Mouse (Mus musculus) ES-Bruce4 (cell line): ENCODE measurements around the gene Gm26602. TPM values are rescaled to one million over a fixed set of nuclear protein-coding genes. Genes with fewer than 3 reads are reported as not detected.

Experiments
- H3K27ac ChIP-seq: 2 replicates; pipeline ENCODE4 v1.5.1; 2012; ENCODE audit warnings: low read length, inconsistent platforms; ENCODE audit not compliant: insufficient read depth
- H3K27me3 ChIP-seq: 2 replicates; pipeline ENCODE4 v1.6.1; 2012; ENCODE audit warnings: mild to moderate bottlenecking, low read length, inconsistent platforms; ENCODE audit not compliant: control insufficient read depth, poor library complexity, insufficient read depth, severe bottlenecking
- H3K36me3 ChIP-seq: 2 replicates; pipeline ENCODE4 v1.6.1; 2012; ENCODE audit warnings: inconsistent platforms, mild to moderate bottlenecking, low read length, moderate library complexity; ENCODE audit not compliant: control insufficient read depth, poor library complexity, insufficient read depth, severe bottlenecking
- H3K4me1 ChIP-seq: one replicate; pipeline ENCODE4 v1.8.1; 2011; ENCODE audit warnings: low read length; ENCODE audit not compliant: control insufficient read depth, insufficient read depth
- H3K4me3 ChIP-seq: 2 replicates; pipeline ENCODE4 v1.5.1; 2011; ENCODE audit warnings: low read depth, mild to moderate bottlenecking, low read length
- H3K9ac ChIP-seq: 2 replicates; pipeline ENCODE4 v1.6.1; 2012; ENCODE audit warnings: low read depth, mild to moderate bottlenecking, inconsistent platforms; ENCODE audit not compliant: poor library complexity, severe bottlenecking
- H3K9me3 ChIP-seq: replicated peaks from 2 replicates; pipeline ENCODE4 v1.6.1; 2012; ENCODE audit warnings: mild to moderate bottlenecking, low read length, inconsistent platforms; ENCODE audit not compliant: control insufficient read depth, poor library complexity, insufficient read depth, severe bottlenecking
- CTCF ChIP-seq: IDR thresholded peaks from one replicate; pipeline ENCODE4 v1.8.1; 2011; ENCODE audit warnings: low read depth, low read length
- EP300 ChIP-seq: IDR thresholded peaks from 2 replicates; pipeline ENCODE4 v1.6.1; 2011; ENCODE audit warnings: low read depth, low read length; ENCODE audit not compliant: insufficient read depth
- POLR2A ChIP-seq: IDR thresholded peaks from one replicate; pipeline ENCODE4 v1.8.1; 2011; ENCODE audit warnings: low read length; ENCODE audit not compliant: insufficient read depth
- polyA plus RNA-seq: library from polyadenylated mRNA; stranded (reverse); fragments of >200 nt; gene quantifications from 2 replicates; pipeline ENCODE4 v1.2.4, GENCODE M21; 2011; ENCODE audit warnings: low read depth; ENCODE audit not compliant: missing spikeins, insufficient read depth, insufficient read length

The Gm26602 gene
- polyA plus RNA-seq, 1 experiment, result not detected

DNA sequence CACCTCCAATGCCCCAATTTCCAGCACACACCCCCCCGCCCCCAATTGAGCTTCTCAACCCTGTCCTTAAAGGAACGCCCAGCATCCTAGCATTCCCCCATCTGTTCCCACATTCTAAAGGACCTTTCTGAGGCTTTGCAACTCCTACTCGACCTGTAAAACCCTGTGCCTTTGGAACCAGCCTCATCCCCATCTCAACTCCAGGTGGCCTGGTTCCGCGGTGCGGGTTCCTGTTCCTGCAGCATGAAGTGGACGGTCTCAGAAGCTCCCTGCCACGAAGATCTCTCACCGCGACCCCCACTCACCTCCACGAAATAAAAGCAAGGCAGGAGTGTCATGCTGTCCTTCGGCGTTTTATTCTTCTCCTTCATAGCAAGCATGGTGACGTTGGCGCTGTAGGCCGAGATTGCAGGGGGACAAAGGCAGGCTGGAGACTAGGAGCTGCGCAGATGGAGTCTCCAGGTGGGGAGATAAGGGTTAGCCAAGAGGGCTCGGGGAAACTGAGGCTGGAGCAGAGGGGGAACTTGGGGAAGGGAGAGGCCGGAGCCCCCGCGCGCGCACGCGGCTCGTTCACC, 36.9 kb upstream of the Gm26602 start:
- peak overlapping the region; percentile 77 for H3K4me3 ChIP-seq
- H3K9me3 ChIP-seq, result no peaks in the 10 kb centered on the region
- H3K36me3 ChIP-seq, result no peaks in the 10 kb centered on the region
- H3K27ac ChIP-seq, result no peak overlapping the region
- H3K27me3 ChIP-seq, result no peaks in the 10 kb centered on the region
- H3K9ac ChIP-seq, result peak overlapping the region; percentile 66
- TF ChIP-seq EP300 (no peak), POLR2A (no peak), CTCF (no peak)
- H3K4me1 ChIP-seq, result peaks cover 2% of the 10 kb centered on the region

DNA sequence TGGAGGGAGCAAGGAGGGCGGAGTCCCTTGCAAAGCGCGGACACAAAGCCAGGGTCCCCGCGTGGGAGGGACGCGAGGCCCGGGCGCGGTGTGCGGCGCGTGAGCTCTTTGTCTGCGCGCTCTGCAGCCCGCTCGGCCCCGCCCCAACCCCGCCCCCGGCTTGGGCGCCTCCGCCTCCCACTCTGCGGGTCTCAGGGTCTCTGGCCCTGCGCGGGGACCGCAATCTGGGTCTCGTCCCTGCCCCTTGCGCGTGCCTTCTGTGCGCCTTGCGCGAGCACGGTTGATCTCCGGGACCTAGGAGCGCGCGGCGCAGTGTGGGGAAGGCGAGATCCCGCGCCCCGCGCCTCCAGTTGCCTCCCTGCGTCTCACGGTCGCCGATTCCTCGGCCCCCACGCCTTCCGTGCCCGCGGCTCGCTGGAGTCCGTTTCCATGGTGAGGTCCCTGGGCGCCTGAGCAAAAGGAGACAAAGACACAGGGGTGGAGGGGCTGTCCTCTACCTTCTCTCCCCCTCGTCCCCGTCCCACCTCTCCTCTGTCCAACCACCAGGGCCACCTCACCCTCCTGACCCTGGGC, 36.3 kb upstream of the Gm26602 start, which contains the start of the genes Prtn3 and Plppr3:
Prtn3 (plus strand) TSS at position 187 of the 573 bp plus-strand sequence.
Plppr3 (minus strand) TSS at position 345 of the 573 bp plus-strand sequence.
- Histone ChIP-seq H3K9ac (peak within 1 kb of the TSS; percentile 66), H3K9me3 (no peaks in the 10 kb centered on the region), H3K27me3 (no peaks in the 10 kb centered on the region), H3K27ac (no peak within 1 kb of the TSS), H3K4me1 (peaks cover 2% of the 10 kb centered on the region), H3K36me3 (no peaks in the 10 kb centered on the region), H3K4me3 (peak within 1 kb of the TSS; percentile 77)
- TF ChIP-seq CTCF (no peak), POLR2A (no peak), EP300 (no peak)

DNA sequence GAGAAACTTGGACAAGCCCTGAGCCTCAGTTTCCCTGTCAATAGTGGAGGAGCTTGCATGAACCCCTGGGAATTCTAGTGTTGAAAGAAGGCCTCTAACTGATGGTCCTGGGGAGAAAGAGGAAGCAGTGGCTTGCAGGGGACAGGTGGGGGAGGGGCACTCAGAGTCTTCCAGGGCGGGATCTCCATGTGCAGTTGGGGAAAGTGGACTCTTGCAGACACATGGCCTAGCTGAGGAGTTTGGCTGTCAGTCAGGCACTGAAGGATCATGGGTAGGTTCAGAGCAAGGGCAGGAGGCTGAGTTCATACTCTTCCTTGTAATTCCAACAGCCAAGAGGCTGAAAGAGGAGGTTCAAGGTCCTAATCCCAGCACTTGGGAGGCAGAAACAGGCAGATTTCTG, 33.5 kb upstream of the Gm26602 start:
- Histone ChIP-seq H3K4me1 (peaks cover 2% of the 10 kb centered on the region), H3K36me3 (no peaks in the 10 kb centered on the region), H3K27ac (no peak overlapping the region), H3K4me3 (no peak overlapping the region), H3K9me3 (no peaks in the 10 kb centered on the region), H3K27me3 (no peaks in the 10 kb centered on the region), H3K9ac (no peak overlapping the region)
- TF ChIP-seq CTCF, result no peak
- no peak for TF ChIP-seq POLR2A
- no peak for TF ChIP-seq EP300

DNA sequence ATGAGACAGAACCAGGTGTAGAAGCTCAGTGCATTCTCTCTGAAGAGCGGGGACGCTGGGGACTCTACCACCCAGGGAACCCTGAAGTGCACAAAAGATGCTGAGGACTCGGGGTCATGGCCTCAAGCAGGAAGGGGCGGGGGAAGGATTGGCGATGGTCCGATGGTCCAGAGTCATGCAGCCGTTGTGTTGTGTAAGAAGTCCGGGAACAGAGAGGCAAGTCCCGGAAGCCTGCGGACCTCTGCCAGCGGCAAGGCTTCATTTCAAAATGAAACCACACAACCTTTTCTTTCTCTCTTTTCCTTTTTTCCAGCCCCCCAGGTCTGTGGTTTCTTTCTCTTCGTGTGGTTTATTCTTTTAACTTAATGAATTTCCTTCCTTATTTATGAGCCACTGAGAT, 32.9 kb upstream of the Gm26602 start:
- Histone ChIP-seq H3K4me1 (peaks cover 2% of the 10 kb centered on the region), H3K9me3 (no peaks in the 10 kb centered on the region), H3K27ac (no peak overlapping the region), H3K27me3 (no peaks in the 10 kb centered on the region), H3K9ac (no peak overlapping the region), H3K4me3 (no peak overlapping the region), H3K36me3 (no peaks in the 10 kb centered on the region)
- TF ChIP-seq POLR2A (no peak), CTCF (no peak), EP300 (no peak)

DNA sequence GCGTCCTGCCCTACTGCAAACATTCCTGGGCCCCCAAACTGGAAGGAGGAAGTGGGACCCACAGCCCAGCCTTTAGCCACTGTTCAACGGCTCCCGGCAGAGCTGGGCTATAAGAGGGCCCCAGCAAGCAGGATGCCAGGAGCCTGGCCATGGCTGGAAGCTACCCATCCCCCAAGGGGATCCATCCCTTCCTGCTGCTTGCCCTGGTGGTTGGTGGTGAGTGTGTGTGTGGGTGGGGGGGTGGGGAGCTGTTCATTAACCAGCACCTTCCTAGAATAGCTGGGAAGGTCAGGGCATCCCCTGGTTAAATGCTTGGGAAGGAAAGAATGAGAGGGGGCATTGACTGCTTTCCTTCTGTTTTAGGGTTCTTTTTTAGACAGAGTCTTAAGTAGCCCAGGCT, 31.1 kb upstream of the Gm26602 start:
- H3K4me1 ChIP-seq, result no peaks in the 10 kb centered on the region
- no peaks in the 10 kb centered on the region for H3K36me3 ChIP-seq
- no peaks in the 10 kb centered on the region for H3K9me3 ChIP-seq
- H3K4me3 ChIP-seq, result no peak overlapping the region
- no peak overlapping the region for H3K27ac ChIP-seq
- no peak overlapping the region for H3K9ac ChIP-seq
- no peaks in the 10 kb centered on the region for H3K27me3 ChIP-seq
- TF ChIP-seq POLR2A (no peak), EP300 (no peak)

DNA sequence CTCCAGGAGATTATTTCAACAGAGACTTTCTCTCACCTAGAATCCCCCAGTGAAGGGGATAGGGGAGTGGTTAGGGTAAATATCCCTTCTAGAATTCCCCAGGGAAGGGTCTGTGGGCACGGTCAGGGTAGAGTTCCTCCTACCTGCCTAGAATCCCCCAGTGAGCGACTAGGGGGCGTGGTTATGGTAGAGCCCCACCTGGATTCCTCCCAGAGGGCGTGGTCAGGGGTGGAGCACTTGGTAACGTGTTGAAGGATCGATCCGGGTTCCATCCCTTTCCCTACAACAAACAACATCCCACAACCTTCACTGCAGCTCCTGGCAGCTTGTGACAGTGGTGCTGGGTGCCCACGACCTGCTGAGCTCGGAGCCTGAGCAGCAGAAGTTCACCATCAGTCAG, 29.9 kb upstream of the Gm26602 start:
- Histone ChIP-seq H3K4me3 (peak overlapping the region; percentile 68), H3K27me3 (no peaks in the 10 kb centered on the region), H3K9ac (no peak overlapping the region), H3K4me1 (no peaks in the 10 kb centered on the region), H3K36me3 (no peaks in the 10 kb centered on the region), H3K9me3 (no peaks in the 10 kb centered on the region), H3K27ac (no peak overlapping the region)
- TF ChIP-seq POLR2A, result no peak
- TF ChIP-seq CTCF, result no peak
- no peak for TF ChIP-seq EP300
